Mouse (Mus musculus): ENCODE measurements at regions not wholly inside any gene's neighbourhood (a gene's known extent, or its start where the extent isn't known, plus 50 kb on each side); places are given as distances from the start of the nearest gene placed in this dataset.

GRCm38 (mm10) chr3:118445360-118445759 lies 116.6 kb upstream of the Dpyd start:
- H3K4me2 ChIP-seq (ENCODE audit: low read depth, low read length) = no peak overlapping the region
- WGBS = 67% methylated on average over 4 of the region's 4 CpGs
- no peaks in the 10 kb centered on the region for H3K27me3 ChIP-seq (ENCODE audit: insufficient read depth, low read length)
- ATAC-seq (0 out of 2 replicates have a peak, but pooled peaks have one; percentile 29), DNase-seq (ENCODE audit: low spot score) (no peak)
- H3K4me3 ChIP-seq (ENCODE audit: low read length) = no peak overlapping the region
- no peak overlapping the region for H3K27ac ChIP-seq
- H3K9me3 ChIP-seq (ENCODE audit: low read length) = no peaks in the 10 kb centered on the region
- TF ChIP-seq CTCF (IDR thresholded peaks at IDR 0.05; ENCODE audit: low read depth) = no peak
- no peaks in the 10 kb centered on the region for H3K36me3 ChIP-seq (ENCODE audit: insufficient read depth, low read length)
- H3K9ac ChIP-seq (replicated peaks; ENCODE audit: low read length) = no peak overlapping the region
- peaks cover 4% of the 10 kb centered on the region; the same call in 1 of the 2 replicates for H3K4me1 ChIP-seq (ENCODE audit: insufficient read depth, low read length)

DNA sequence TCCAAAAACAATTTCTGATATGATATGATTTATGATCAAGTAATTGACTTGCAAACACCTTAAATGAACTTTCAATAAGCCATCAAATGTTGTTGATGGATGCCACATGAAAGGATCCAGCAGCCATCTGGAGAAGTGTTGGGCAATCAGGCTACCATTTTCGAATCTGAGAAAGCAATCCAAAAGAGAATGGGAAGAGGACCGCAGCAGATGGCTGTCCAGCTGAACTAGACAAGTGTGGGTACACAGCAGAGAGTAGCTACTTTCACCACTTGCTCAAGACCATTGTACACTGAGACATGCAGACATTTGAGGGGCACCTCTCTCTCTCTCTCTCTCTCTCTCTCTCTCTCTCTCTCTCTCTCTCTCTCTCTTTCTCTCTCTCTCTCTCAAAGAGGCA lies 102.3 kb upstream of the Dpyd start:
- no peak for TF ChIP-seq CTCF (IDR thresholded peaks at IDR 0.05; ENCODE audit: low read depth)

DNA sequence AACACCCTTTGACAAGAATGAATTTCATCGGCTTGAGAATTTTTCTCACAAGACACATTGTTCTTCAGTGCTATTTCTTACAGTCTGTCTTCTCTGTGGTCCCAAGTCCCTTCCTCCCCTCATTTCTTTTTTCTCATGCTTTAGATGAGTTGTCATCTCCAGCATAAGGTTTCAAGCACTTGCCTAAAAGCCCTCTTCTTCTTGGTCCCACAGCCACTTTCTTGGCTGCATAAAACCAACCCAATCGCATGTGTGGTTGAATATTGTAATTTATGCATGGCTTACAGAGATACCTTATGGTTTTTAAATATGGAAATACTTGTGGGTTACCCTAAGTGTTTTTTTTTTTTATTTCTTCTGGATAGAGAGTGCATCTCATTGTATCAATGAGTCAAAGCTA lies 96.3 kb upstream of the Dpyd start:
- H3K27ac ChIP-seq = no peak overlapping the region
- no peaks in the 10 kb centered on the region for H3K27me3 ChIP-seq (ENCODE audit: insufficient read depth, low read length)
- WGBS = 76% methylated on average over 2 of the region's 2 CpGs
- H3K9ac ChIP-seq (replicated peaks; ENCODE audit: low read length) = no peak overlapping the region
- ATAC-seq = no peak
- H3K4me2 ChIP-seq (ENCODE audit: low read depth, low read length) = no peak overlapping the region
- TF ChIP-seq CTCF (IDR thresholded peaks at IDR 0.05; ENCODE audit: low read depth) = no peak
- no peak for DNase-seq (ENCODE audit: low spot score)
- no peak overlapping the region for H3K4me3 ChIP-seq (ENCODE audit: low read length)
- no peaks in the 10 kb centered on the region for H3K9me3 ChIP-seq (ENCODE audit: low read length)
- H3K4me1 ChIP-seq (ENCODE audit: insufficient read depth, low read length) = no peaks in the 10 kb centered on the region
- H3K36me3 ChIP-seq (ENCODE audit: insufficient read depth, low read length) = no peaks in the 10 kb centered on the region

More for the DNA sequence above, 102.3 kb upstream of the Dpyd start:
- no peak overlapping the region for H3K27ac ChIP-seq
- H3K9ac ChIP-seq (replicated peaks; ENCODE audit: low read length) = no peak overlapping the region
- no peak for DNase-seq (ENCODE audit: low spot score)
- ATAC-seq = no peak
- H3K4me1 ChIP-seq (ENCODE audit: insufficient read depth, low read length) = no peaks in the 10 kb centered on the region
- no peak overlapping the region for H3K4me2 ChIP-seq (ENCODE audit: low read depth, low read length)
- no peaks in the 10 kb centered on the region for H3K9me3 ChIP-seq (ENCODE audit: low read length)
- 78% methylated on average over 2 of the region's 2 CpGs for WGBS
- no peaks in the 10 kb centered on the region for H3K27me3 ChIP-seq (ENCODE audit: insufficient read depth, low read length)
- H3K4me3 ChIP-seq (ENCODE audit: low read length) = no peak overlapping the region
- H3K36me3 ChIP-seq (ENCODE audit: insufficient read depth, low read length) = no peaks in the 10 kb centered on the region

DNA sequence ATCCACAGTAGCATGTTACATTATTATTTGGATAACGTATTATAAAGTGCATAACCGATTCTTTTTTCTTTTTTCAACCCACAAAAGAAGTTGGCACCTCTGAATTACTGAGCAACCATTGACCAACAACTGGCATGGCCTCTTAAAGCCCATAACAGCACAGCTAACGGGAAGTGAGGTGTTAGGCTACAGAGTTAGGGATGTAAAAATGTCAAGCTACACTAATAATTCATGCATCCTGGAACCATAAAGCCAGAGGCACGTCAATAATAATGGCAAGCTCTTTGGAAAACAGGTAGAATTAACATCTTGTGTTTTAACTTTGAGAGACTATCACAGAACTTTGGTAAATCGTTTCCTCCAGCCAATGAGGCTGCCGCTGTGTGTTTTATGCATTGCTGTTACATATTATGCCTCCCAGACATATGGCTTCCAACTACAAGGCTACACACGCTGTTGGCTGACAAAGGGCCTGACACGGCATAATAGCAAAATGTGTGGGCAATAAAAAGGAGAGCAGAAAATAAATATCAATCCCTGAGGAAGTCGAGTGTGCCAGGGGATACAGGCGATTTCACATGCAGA lies 89.6 kb upstream of the Dpyd start:
- no peak overlapping the region for H3K27ac ChIP-seq
- H3K36me3 ChIP-seq (ENCODE audit: insufficient read depth, low read length) = no peaks in the 10 kb centered on the region
- no peak overlapping the region for H3K4me3 ChIP-seq (ENCODE audit: low read length)
- no peak overlapping the region for H3K4me2 ChIP-seq (ENCODE audit: low read depth, low read length)
- DNase-seq (ENCODE audit: low spot score) (no peak), ATAC-seq (no peak)
- no peak for TF ChIP-seq CTCF (IDR thresholded peaks at IDR 0.05; ENCODE audit: low read depth)
- no peaks in the 10 kb centered on the region for H3K9me3 ChIP-seq (ENCODE audit: low read length)
- no peak overlapping the region for H3K9ac ChIP-seq (replicated peaks; ENCODE audit: low read length)
- WGBS = 75% methylated on average over 10 of the region's 10 CpGs
- H3K27me3 ChIP-seq (ENCODE audit: insufficient read depth, low read length) = no peaks in the 10 kb centered on the region
- H3K4me1 ChIP-seq (ENCODE audit: insufficient read depth, low read length) = no peaks in the 10 kb centered on the region

DNA sequence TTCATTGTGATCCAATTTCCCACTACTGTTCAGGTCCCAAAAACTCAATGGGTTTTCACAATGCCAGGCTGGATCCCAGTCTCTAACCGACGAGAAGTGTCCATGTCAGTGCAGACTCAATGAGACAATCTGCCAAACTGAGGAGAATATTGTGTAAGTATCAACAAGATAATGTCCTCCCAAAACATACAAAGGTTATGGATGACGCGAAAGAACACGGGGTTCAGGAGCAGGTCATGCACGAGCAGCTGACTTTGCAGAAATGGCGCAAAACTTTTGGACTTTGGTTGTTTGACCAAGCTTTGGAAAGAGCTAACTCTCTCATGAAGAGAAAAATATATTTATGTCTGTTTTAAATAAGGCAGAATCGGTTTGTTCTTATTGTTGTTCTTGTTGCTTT lies 83.9 kb upstream of the Dpyd start:
- ATAC-seq = no peak
- no peak for TF ChIP-seq CTCF (IDR thresholded peaks at IDR 0.05; ENCODE audit: low read depth)
- no peak overlapping the region for H3K4me2 ChIP-seq (ENCODE audit: low read depth, low read length)
- no peak overlapping the region for H3K9ac ChIP-seq (replicated peaks; ENCODE audit: low read length)
- no peak for DNase-seq (ENCODE audit: low spot score)
- no peak overlapping the region for H3K27ac ChIP-seq
- 86% methylated on average over 8 of the region's 8 CpGs for WGBS
- H3K4me3 ChIP-seq (ENCODE audit: low read length) = no peak overlapping the region
- no peaks in the 10 kb centered on the region for H3K4me1 ChIP-seq (ENCODE audit: insufficient read depth, low read length)
- no peaks in the 10 kb centered on the region for H3K27me3 ChIP-seq (ENCODE audit: insufficient read depth, low read length)
- no peaks in the 10 kb centered on the region for H3K9me3 ChIP-seq (ENCODE audit: low read length)
- H3K36me3 ChIP-seq (ENCODE audit: insufficient read depth, low read length) = no peaks in the 10 kb centered on the region

DNA sequence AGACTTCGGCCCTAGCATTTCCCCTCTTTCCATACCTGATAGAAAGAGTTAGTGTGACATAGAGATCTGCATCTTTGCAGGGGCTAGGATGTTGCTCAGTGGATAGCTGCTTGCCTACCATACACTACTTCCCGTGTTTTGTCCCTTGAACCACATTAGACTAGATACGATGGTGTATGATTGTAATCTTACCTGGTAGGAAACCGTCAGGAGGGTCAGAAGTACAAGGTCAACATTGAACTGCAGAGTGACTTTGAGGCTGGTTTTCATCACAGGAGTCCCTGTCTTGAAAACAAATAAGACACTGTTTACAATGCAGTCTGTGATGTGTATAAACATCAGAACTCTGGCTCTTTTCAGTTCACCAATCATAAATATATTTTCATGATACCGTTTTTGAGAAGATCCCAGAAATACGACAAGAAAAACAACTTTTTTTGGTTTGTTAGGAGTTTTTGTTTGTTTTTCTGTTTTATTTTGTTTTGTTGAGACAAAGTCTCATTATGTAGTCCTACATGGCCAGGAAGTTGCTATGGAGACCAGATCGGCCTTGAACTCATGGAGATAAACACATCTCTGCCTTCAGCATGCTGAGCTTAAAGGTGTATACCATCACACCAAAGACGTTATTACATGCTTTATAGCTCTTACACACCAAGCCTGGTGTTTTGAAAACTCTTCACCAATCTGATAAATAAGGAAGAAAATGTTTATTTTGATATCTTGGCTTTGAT lies 81.2 kb upstream of the Dpyd start:
- H3K27me3 ChIP-seq (ENCODE audit: insufficient read depth, low read length) = no peaks in the 10 kb centered on the region
- no peak overlapping the region for H3K4me2 ChIP-seq (ENCODE audit: low read depth, low read length)
- no peaks in the 10 kb centered on the region for H3K36me3 ChIP-seq (ENCODE audit: insufficient read depth, low read length)
- 64% methylated on average over 8 of the region's 8 CpGs for WGBS
- no peak for ATAC-seq
- no peak overlapping the region for H3K4me3 ChIP-seq (ENCODE audit: low read length)
- no peak overlapping the region for H3K27ac ChIP-seq
- H3K4me1 ChIP-seq (ENCODE audit: insufficient read depth, low read length) = no peaks in the 10 kb centered on the region
- no peak for TF ChIP-seq CTCF (IDR thresholded peaks at IDR 0.05; ENCODE audit: low read depth)
- no peak overlapping the region for H3K9ac ChIP-seq (replicated peaks; ENCODE audit: low read length)
- DNase-seq (ENCODE audit: low spot score) = no peak
- H3K9me3 ChIP-seq (ENCODE audit: low read length) = no peaks in the 10 kb centered on the region

- no peak for TF ChIP-seq CTCF (IDR thresholded peaks at IDR 0.05; ENCODE audit: low read depth)
- ATAC-seq = no peak
- H3K9ac ChIP-seq (replicated peaks; ENCODE audit: low read length) = no peak overlapping the region
These were observed 76.0 kb upstream of the Dpyd start for GRCm38 (mm10) chr3:118485966-118486365.

More at GRCm38 (mm10) chr3:118485966-118486365, 76.0 kb upstream of the Dpyd start:
- H3K4me2 ChIP-seq (ENCODE audit: low read depth, low read length) = no peak overlapping the region
- WGBS = 66% methylated on average over 2 of the region's 2 CpGs
- no peak overlapping the region for H3K27ac ChIP-seq
- DNase-seq (ENCODE audit: low spot score) = no peak
- no peaks in the 10 kb centered on the region for H3K27me3 ChIP-seq (ENCODE audit: insufficient read depth, low read length)
- H3K36me3 ChIP-seq (ENCODE audit: insufficient read depth, low read length) = no peaks in the 10 kb centered on the region
- no peak overlapping the region for H3K4me3 ChIP-seq (ENCODE audit: low read length)
- H3K9me3 ChIP-seq (ENCODE audit: low read length) = no peaks in the 10 kb centered on the region
- H3K4me1 ChIP-seq (ENCODE audit: insufficient read depth, low read length) = no peaks in the 10 kb centered on the region

All from hindbrain, postnatal 0 days (tissue).